Mouse (Mus musculus): ENCODE results near the gene Rora. TPM values are rescaled to one million over a fixed set of nuclear protein-coding genes. Genes with fewer than 3 reads are reported as not detected.

The Rora gene
- polyA plus RNA-seq, 1 experiment = 0.86 TPM

DNA sequence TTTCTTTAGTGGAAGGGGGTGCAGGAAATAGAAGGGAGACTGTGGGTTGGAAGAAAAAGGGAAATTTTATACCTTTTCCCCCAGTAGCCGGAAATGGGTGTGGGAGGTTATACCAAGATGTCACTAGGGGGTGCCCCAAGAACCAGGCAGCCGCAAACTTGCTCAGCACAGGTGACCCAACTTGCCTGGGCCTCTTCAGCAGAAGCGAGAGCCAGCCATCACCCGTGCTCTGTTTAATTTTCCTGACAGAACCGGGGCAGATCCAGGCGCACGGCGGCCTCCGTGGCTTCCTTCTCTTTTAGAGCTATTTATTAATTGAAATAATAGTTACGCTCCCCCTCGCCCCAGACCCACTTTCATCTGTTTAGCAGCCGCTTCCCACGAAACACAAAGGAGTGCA, 313.0 kb downstream of the Rora start:
- H3K4me3 ChIP-seq = no peak overlapping the region
- no peak for TF ChIP-seq MYOD1 (IDR thresholded peaks at IDR 0.05; ENCODE audit: control insufficient read depth in 1 of 3, insufficient read length in 2 of 3, low read depth in 2 of 3)
- no peak for TF ChIP-seq CEBPB (IDR thresholded peaks at IDR 0.05; ENCODE audit: insufficient read depth, poor library complexity, severe bottlenecking)
- TF ChIP-seq POLR2AphosphoS2 (IDR thresholded peaks at IDR 0.05; ENCODE audit: insufficient read length, low read depth) = no peak
- TF ChIP-seq POLR2A (IDR thresholded peaks at IDR 0.05; ENCODE audit: insufficient read length, low read depth) = no peak
- no peak for TF ChIP-seq SRF (IDR thresholded peaks at IDR 0.05; ENCODE audit: control insufficient read depth, insufficient read length, low read depth)
- no peak for TF ChIP-seq MAX (IDR thresholded peaks at IDR 0.05; ENCODE audit: low read depth)
- no peak for TF ChIP-seq USF1 (IDR thresholded peaks at IDR 0.05; ENCODE audit: low read depth)
- no peak for TF ChIP-seq E2F4 (IDR thresholded peaks at IDR 0.05; ENCODE audit: insufficient read depth)
- TF ChIP-seq TCF3 (IDR thresholded peaks at IDR 0.05; ENCODE audit: insufficient read length, low read depth) = no peak
- TF ChIP-seq TCF12 (IDR thresholded peaks at IDR 0.05; ENCODE audit: insufficient read depth, poor library complexity, severe bottlenecking) = no peak
- no peaks in the 10 kb centered on the region for H3K27me3 ChIP-seq (ENCODE audit: control insufficient read depth, insufficient read depth, insufficient read length)
- no peak overlapping the region for H3ac ChIP-seq (ENCODE audit: control insufficient read depth, insufficient read length)
- H3K4me2 ChIP-seq (ENCODE audit: low read depth) = no peak overlapping the region
- no peaks in the 10 kb centered on the region for H3K79me2 ChIP-seq (ENCODE audit: control insufficient read depth, insufficient read depth)
- no peaks in the 10 kb centered on the region for H3K36me3 ChIP-seq (ENCODE audit: control insufficient read depth, insufficient read depth)

DNA sequence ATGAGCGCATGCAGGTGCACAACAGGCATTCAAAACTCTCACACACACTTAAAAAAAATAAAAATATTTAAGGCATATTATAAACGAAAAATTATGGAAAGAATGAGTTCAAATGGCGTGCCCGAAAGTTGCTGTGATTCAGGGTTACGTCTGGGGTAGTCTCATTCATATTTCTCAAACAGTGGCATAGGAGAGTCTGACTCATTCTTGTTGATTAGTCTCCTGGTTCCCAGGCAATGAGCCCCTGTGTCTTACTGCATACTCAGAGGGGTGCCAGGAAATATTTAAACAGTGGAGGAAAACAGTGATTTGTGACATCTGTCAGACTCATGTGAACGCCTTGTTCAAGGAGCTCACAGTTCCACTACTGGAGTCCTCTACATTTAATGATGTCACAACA, 316.5 kb downstream of the Rora start:
- no peaks in the 10 kb centered on the region for H3K36me3 ChIP-seq (ENCODE audit: control insufficient read depth, insufficient read depth)
- H3K4me2 ChIP-seq (ENCODE audit: low read depth) = no peak overlapping the region
- no peaks in the 10 kb centered on the region for H3K27me3 ChIP-seq (ENCODE audit: control insufficient read depth, insufficient read depth, insufficient read length)
- no peak overlapping the region for H3K4me3 ChIP-seq
- TF ChIP-seq MYOG (IDR thresholded peaks at IDR 0.05; ENCODE audit: control insufficient read depth in 1 of 3, insufficient read depth in 1 of 3, insufficient read length in 2 of 3, low read depth in 2 of 3) (no peak), MAX (IDR thresholded peaks at IDR 0.05; ENCODE audit: low read depth) (no peak), POLR2AphosphoS2 (IDR thresholded peaks at IDR 0.05; ENCODE audit: insufficient read length, low read depth) (no peak), E2F4 (IDR thresholded peaks at IDR 0.05; ENCODE audit: insufficient read depth) (no peak), TCF3 (IDR thresholded peaks at IDR 0.05; ENCODE audit: insufficient read length, low read depth) (no peak), USF1 (IDR thresholded peaks at IDR 0.05; ENCODE audit: low read depth) (no peak), SRF (IDR thresholded peaks at IDR 0.05; ENCODE audit: control insufficient read depth, insufficient read length, low read depth) (no peak), POLR2A (IDR thresholded peaks at IDR 0.05; ENCODE audit: insufficient read length, low read depth) (no peak), REST (IDR thresholded peaks at IDR 0.05; ENCODE audit: insufficient read depth, insufficient read length) (no peak), MYOD1 (IDR thresholded peaks at IDR 0.05; ENCODE audit: control insufficient read depth in 1 of 3, insufficient read length in 2 of 3, low read depth in 2 of 3) (no peak)
- no peak overlapping the region for H3ac ChIP-seq (ENCODE audit: control insufficient read depth, insufficient read length)
- H3K79me2 ChIP-seq (ENCODE audit: control insufficient read depth, insufficient read depth) = no peaks in the 10 kb centered on the region

DNA sequence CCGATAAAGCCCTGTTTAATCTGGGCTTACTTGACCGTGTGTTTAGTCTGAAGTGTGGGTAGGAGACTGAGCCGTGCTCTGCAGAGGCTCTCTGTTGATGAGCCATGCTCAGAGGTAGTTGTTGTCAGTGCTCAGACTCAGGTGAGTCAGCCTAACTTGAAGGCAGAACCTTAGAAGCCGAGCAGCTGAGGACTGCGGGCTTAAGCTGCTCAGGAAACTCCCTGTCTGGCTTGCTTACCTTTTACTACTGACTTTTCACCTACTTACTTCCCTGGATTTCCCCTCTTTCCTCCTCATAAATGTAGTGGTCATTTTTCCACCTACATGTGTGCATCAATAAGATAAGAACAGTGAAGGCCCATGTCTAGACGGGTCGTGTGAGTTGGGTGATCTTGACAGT, 318.7 kb downstream of the Rora start:
- H3K4me3 ChIP-seq = no peak overlapping the region
- TF ChIP-seq TCF3 (IDR thresholded peaks at IDR 0.05; ENCODE audit: insufficient read length, low read depth) = no peak
- TF ChIP-seq POLR2AphosphoS2 (IDR thresholded peaks at IDR 0.05; ENCODE audit: insufficient read length, low read depth) = no peak
- no peak for TF ChIP-seq MYOD1 (IDR thresholded peaks at IDR 0.05; ENCODE audit: control insufficient read depth in 1 of 3, insufficient read length in 2 of 3, low read depth in 2 of 3)
- no peak for TF ChIP-seq USF1 (IDR thresholded peaks at IDR 0.05; ENCODE audit: low read depth)
- no peak for TF ChIP-seq CEBPB (IDR thresholded peaks at IDR 0.05; ENCODE audit: insufficient read depth, poor library complexity, severe bottlenecking)
- no peak for TF ChIP-seq MAX (IDR thresholded peaks at IDR 0.05; ENCODE audit: low read depth)
- no peak for TF ChIP-seq TCF12 (IDR thresholded peaks at IDR 0.05; ENCODE audit: insufficient read depth, poor library complexity, severe bottlenecking)
- no peak for TF ChIP-seq E2F4 (IDR thresholded peaks at IDR 0.05; ENCODE audit: insufficient read depth)
- no peak for TF ChIP-seq MYOG (IDR thresholded peaks at IDR 0.05; ENCODE audit: control insufficient read depth in 1 of 3, insufficient read depth in 1 of 3, insufficient read length in 2 of 3, low read depth in 2 of 3)
- no peak for TF ChIP-seq SRF (IDR thresholded peaks at IDR 0.05; ENCODE audit: control insufficient read depth, insufficient read length, low read depth)
- TF ChIP-seq REST (IDR thresholded peaks at IDR 0.05; ENCODE audit: insufficient read depth, insufficient read length) = no peak
- H3K79me2 ChIP-seq (ENCODE audit: control insufficient read depth, insufficient read depth) = no peaks in the 10 kb centered on the region
- no peak overlapping the region for H3K4me2 ChIP-seq (ENCODE audit: low read depth)
- H3K27me3 ChIP-seq (ENCODE audit: control insufficient read depth, insufficient read depth, insufficient read length) = peaks cover under 1% of the 10 kb centered on the region
- no peak overlapping the region for H3ac ChIP-seq (ENCODE audit: control insufficient read depth, insufficient read length)
- H3K36me3 ChIP-seq (ENCODE audit: control insufficient read depth, insufficient read depth) = no peaks in the 10 kb centered on the region

DNA sequence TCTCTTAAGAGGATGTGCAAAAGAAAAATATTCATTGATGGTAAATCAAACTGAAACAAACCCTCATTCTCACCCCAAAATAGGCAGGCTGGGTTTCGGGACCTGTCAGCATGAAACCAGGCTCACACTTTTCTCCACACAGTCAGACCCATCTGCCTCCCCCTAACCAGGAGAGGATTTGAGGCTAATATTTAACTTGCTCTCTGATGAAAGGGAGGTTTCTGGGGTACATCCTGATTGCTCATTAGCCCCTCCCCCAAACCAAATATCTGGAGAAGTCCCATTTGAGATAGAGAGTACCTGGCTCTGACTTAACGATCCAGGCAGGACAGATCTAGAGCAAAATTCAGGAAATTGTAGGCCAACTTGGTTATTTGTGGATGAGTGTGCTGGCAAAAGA, 320.9 kb downstream of the Rora start:
- no peak for TF ChIP-seq USF1 (IDR thresholded peaks at IDR 0.05; ENCODE audit: low read depth)
- no peak for TF ChIP-seq E2F4 (IDR thresholded peaks at IDR 0.05; ENCODE audit: insufficient read depth)
- TF ChIP-seq TCF12 (IDR thresholded peaks at IDR 0.05; ENCODE audit: insufficient read depth, poor library complexity, severe bottlenecking) = no peak
- no peak for TF ChIP-seq MYOD1 (IDR thresholded peaks at IDR 0.05; ENCODE audit: control insufficient read depth in 1 of 3, insufficient read length in 2 of 3, low read depth in 2 of 3)
- no peak for TF ChIP-seq MYOG (IDR thresholded peaks at IDR 0.05; ENCODE audit: control insufficient read depth in 1 of 3, insufficient read depth in 1 of 3, insufficient read length in 2 of 3, low read depth in 2 of 3)
- Histone ChIP-seq H3K27me3 (ENCODE audit: control insufficient read depth, insufficient read depth, insufficient read length) (peaks cover 15% of the 10 kb centered on the region), H3ac (ENCODE audit: control insufficient read depth, insufficient read length) (no peak overlapping the region), H3K79me2 (ENCODE audit: control insufficient read depth, insufficient read depth) (no peaks in the 10 kb centered on the region), H3K4me2 (ENCODE audit: low read depth) (no peak overlapping the region), H3K4me3 (no peak overlapping the region), H3K36me3 (ENCODE audit: control insufficient read depth, insufficient read depth) (no peaks in the 10 kb centered on the region)

DNA sequence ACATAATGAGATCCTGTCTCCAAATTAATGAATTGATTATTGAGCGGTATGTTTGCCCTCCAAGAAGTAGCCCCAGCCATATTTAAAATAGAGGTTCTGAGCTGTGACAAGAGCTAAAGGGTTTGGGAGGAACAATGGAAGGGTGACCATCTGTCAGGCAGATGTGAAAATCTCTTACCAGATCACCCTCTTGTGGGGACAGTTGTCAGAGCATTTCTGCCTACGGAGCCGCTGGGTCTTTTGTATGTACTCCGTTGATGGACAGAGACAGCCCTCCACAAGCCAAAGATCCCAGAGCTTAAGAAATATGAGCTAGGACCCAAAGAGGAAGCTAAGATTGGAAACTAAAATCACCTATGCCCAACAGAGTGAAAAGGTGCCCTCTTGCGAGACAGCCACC, 322.6 kb downstream of the Rora start:
- no peak for TF ChIP-seq TCF12 (IDR thresholded peaks at IDR 0.05; ENCODE audit: insufficient read depth, poor library complexity, severe bottlenecking)
- no peak for TF ChIP-seq MYOD1 (IDR thresholded peaks at IDR 0.05; ENCODE audit: control insufficient read depth in 1 of 3, insufficient read length in 2 of 3, low read depth in 2 of 3)
- no peak for TF ChIP-seq TCF3 (IDR thresholded peaks at IDR 0.05; ENCODE audit: insufficient read length, low read depth)
- no peak for TF ChIP-seq USF1 (IDR thresholded peaks at IDR 0.05; ENCODE audit: low read depth)
- no peak for TF ChIP-seq POLR2A (IDR thresholded peaks at IDR 0.05; ENCODE audit: insufficient read length, low read depth)
- no peak for TF ChIP-seq POLR2AphosphoS2 (IDR thresholded peaks at IDR 0.05; ENCODE audit: insufficient read length, low read depth)
- no peak for TF ChIP-seq MAX (IDR thresholded peaks at IDR 0.05; ENCODE audit: low read depth)
- TF ChIP-seq SRF (IDR thresholded peaks at IDR 0.05; ENCODE audit: control insufficient read depth, insufficient read length, low read depth) = no peak
- no peak for TF ChIP-seq REST (IDR thresholded peaks at IDR 0.05; ENCODE audit: insufficient read depth, insufficient read length)
- no peak for TF ChIP-seq CEBPB (IDR thresholded peaks at IDR 0.05; ENCODE audit: insufficient read depth, poor library complexity, severe bottlenecking)
- no peak for TF ChIP-seq MYOG (IDR thresholded peaks at IDR 0.05; ENCODE audit: control insufficient read depth in 1 of 3, insufficient read depth in 1 of 3, insufficient read length in 2 of 3, low read depth in 2 of 3)
- no peak for TF ChIP-seq E2F4 (IDR thresholded peaks at IDR 0.05; ENCODE audit: insufficient read depth)
- Histone ChIP-seq H3K36me3 (ENCODE audit: control insufficient read depth, insufficient read depth) (no peaks in the 10 kb centered on the region), H3ac (ENCODE audit: control insufficient read depth, insufficient read length) (no peak overlapping the region), H3K79me2 (ENCODE audit: control insufficient read depth, insufficient read depth) (no peaks in the 10 kb centered on the region), H3K4me3 (no peak overlapping the region), H3K4me2 (ENCODE audit: low read depth) (no peak overlapping the region), H3K27me3 (ENCODE audit: control insufficient read depth, insufficient read depth, insufficient read length) (peaks cover 15% of the 10 kb centered on the region)
